Mouse (Mus musculus): ENCODE data around the gene Ceacam18.

DNA sequence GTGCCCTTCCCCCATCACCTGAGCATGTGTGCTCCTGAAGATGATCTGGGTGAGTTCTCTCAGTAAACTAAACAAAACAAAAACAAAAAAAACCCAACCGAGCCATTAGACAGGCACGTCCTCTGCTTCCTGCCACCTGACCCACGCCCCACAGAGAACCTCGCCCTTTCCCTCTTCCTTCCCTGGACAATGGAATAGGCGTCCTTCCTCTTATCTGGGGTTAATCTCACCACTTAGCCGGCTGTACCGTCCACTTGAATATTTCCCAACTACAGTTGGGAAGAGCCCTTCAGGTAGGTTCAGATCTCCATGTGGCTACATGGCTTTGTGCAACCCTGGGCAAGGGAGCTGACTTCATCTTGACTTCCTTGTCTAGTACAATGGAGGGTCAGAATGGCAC is 50.6 kb downstream of the Ceacam18 start:
- TF ChIP-seq CTCF (IDR thresholded peaks at IDR 0.05; ENCODE audit: insufficient read depth, low read length) (no peak), POLR2A (IDR thresholded peaks at IDR 0.05; ENCODE audit: borderline replicate concordance, extremely low read depth, low read depth, low read length) (no peak)
